Mouse (Mus musculus) heart, postnatal 0 days (tissue): ENCODE measurements at regions not wholly inside any gene's neighbourhood (a gene's known extent, or its start where the extent isn't known, plus 50 kb on each side); places are given as distances from the start of the nearest gene placed in this dataset.

ENCODE experiments used
- CTCF ChIP-seq: IDR thresholded peaks from 2 replicates; pipeline ENCODE4 v1.5.1; 2016; ENCODE audit warnings: antibody characterized with exemption, control low read depth, low read depth
- EP300 ChIP-seq: IDR thresholded peaks from 2 replicates; pipeline ENCODE4 v1.6.1; 2016; ENCODE audit warnings: antibody characterized with exemption, low read depth

DNA sequence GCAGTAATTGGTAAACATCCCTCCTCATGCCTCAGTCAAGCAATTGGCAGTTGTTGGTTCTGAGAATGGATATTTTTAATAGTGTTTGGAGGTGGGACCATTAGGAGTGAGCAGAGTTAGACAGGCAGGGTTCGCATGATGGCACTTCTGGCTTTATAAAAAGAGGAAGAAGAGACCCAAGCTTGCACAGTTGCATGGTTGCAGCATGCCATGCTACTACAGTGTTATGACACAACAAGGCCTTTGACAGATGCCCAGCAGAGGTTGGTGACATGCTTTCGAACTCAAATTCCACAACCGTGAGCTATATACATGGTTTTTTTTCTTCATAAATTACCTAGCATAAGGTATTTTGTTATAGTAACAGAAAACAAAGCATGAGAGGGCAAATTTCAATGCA is 341.5 kb downstream of the Bcor start:
- TF ChIP-seq EP300: no peak
- TF ChIP-seq CTCF: no peak
